Mouse (Mus musculus): ENCODE results near the gene Cxcl5. TPM values are rescaled to one million over a fixed set of nuclear protein-coding genes. Genes with fewer than 3 reads are reported as not detected.

Gene Cxcl5
- polyA plus RNA-seq, 1 experiment = 0.77 TPM

DNA sequence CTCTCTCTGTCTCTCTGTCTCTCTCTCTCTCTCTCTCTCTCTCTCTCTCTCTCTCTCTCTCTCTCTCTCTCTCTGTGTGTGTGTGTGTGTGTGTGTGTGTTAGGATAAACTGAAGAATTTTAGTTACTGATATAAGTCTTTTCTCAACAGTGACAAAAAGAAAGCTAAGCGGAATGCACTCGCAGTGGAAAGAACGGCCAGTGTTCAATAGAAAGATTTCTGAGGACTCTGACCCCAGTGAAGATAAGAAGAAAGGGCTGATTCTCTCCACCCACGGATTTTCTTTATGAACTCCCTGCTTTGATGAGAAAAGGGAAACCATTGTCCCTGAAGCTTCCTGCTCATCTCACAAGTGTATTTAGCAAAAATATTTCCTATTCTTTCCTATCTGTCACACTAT lies 1.1 kb downstream of the Cxcl5 start:
- H3K4me3 ChIP-seq (replicated peaks; ENCODE audit: extremely low read depth, low read depth, low read length) = no peak overlapping the region
- WGBS = 57% methylated on average over 4 of the region's 4 CpGs
- no peak for DNase-seq
- H3K4me1 ChIP-seq (ENCODE audit: control insufficient read depth, insufficient read depth, low read length) = peaks cover 3% of the 10 kb centered on the region; the same call in 1 of the 2 replicates
- no peak for TF ChIP-seq POLR2A (IDR thresholded peaks at IDR 0.05; ENCODE audit: borderline replicate concordance, extremely low read depth, low read depth, low read length)
- TF ChIP-seq CTCF (IDR thresholded peaks at IDR 0.05; ENCODE audit: insufficient read depth, low read length) = no peak

GRCm38 (mm10) chr5:90760844-90761243 lies 1.7 kb downstream of the Cxcl5 start:
- WGBS = 91% methylated on average over 2 of the region's 2 CpGs
- TF ChIP-seq CTCF (IDR thresholded peaks at IDR 0.05; ENCODE audit: insufficient read depth, low read length) (no peak), POLR2A (IDR thresholded peaks at IDR 0.05; ENCODE audit: borderline replicate concordance, extremely low read depth, low read depth, low read length) (no peak)
- no peak for DNase-seq
- no peak overlapping the region for H3K4me3 ChIP-seq (replicated peaks; ENCODE audit: extremely low read depth, low read depth, low read length)
- peaks cover 3% of the 10 kb centered on the region; the same call in 1 of the 2 replicates for H3K4me1 ChIP-seq (ENCODE audit: control insufficient read depth, insufficient read depth, low read length)

- no peak for DNase-seq
These were observed 2.7 kb downstream of the Cxcl5 start for GRCm38 (mm10) chr5:90761834-90762233.

GRCm38 (mm10) chr5:90763912-90764665 lies 4.9 kb downstream of the Cxcl5 start:
- TF ChIP-seq POLR2A (IDR thresholded peaks at IDR 0.05; ENCODE audit: borderline replicate concordance, extremely low read depth, low read depth, low read length) = no peak
- no peak for TF ChIP-seq CTCF (IDR thresholded peaks at IDR 0.05; ENCODE audit: insufficient read depth, low read length)
- Histone ChIP-seq H3K4me3 (replicated peaks; ENCODE audit: extremely low read depth, low read depth, low read length) (no peak overlapping the region), H3K4me1 (ENCODE audit: control insufficient read depth, insufficient read depth, low read length) (peaks cover under 1% of the 10 kb centered on the region; the same call in 1 of the 2 replicates)
- 71% methylated on average over 12 of the region's 12 CpGs for WGBS
- DNase-seq = no peak

More at GRCm38 (mm10) chr5:90761834-90762233, 2.7 kb downstream of the Cxcl5 start:
- 83% methylated on average over 3 of the region's 3 CpGs for WGBS
- Histone ChIP-seq H3K4me3 (replicated peaks; ENCODE audit: extremely low read depth, low read depth, low read length) (no peak overlapping the region), H3K4me1 (ENCODE audit: control insufficient read depth, insufficient read depth, low read length) (peaks cover 3% of the 10 kb centered on the region; the same call in 1 of the 2 replicates)
- no peak for TF ChIP-seq CTCF (IDR thresholded peaks at IDR 0.05; ENCODE audit: insufficient read depth, low read length)
- TF ChIP-seq POLR2A (IDR thresholded peaks at IDR 0.05; ENCODE audit: borderline replicate concordance, extremely low read depth, low read depth, low read length) = no peak

- no peak for DNase-seq
- Histone ChIP-seq H3K4me1 (ENCODE audit: control insufficient read depth, insufficient read depth, low read length) (no peaks in the 10 kb centered on the region), H3K4me3 (replicated peaks; ENCODE audit: extremely low read depth, low read depth, low read length) (no peak overlapping the region)
- WGBS = 46% methylated on average over 8 of the region's 8 CpGs
- TF ChIP-seq POLR2A (IDR thresholded peaks at IDR 0.05; ENCODE audit: borderline replicate concordance, extremely low read depth, low read depth, low read length) (no peak), CTCF (IDR thresholded peaks at IDR 0.05; ENCODE audit: insufficient read depth, low read length) (no peak)
These were observed 6.9 kb downstream of the Cxcl5 start for GRCm38 (mm10) chr5:90765821-90766606.

DNA sequence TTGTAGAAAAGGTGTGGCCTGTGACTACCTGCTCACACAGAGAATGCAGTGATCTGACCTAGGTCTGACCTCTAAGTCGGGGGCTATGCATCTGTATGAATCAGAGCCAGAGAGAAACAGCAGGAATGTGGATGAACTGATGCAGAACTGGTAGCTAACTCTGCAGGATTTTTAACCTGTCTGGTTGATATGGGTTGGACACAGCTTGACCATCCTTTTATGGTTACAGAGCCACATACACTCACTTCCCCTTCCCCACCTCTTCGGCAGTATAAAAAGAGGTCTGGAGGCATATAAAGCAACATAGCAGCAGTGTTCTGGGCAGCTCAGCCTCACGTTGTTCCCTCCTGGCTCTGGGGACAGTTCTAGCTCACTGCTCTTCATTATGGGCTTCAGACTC lies 9.1 kb downstream of the Cxcl5 start, which contains the start of gene Ppbp:
Ppbp (plus strand) TSS at position 301 of the 400 bp plus-strand sequence.
- H3K4me3 ChIP-seq (replicated peaks; ENCODE audit: extremely low read depth, low read depth, low read length) = no peak within 1 kb of the TSS
- TF ChIP-seq CTCF (IDR thresholded peaks at IDR 0.05; ENCODE audit: insufficient read depth, low read length) (no peak), POLR2A (IDR thresholded peaks at IDR 0.05; ENCODE audit: borderline replicate concordance, extremely low read depth, low read depth, low read length) (no peak)
- H3K4me1 ChIP-seq (ENCODE audit: control insufficient read depth, insufficient read depth, low read length) = 0 out of 2 replicates have a peak, but pooled peaks cover 2% of the 10 kb centered on the region
- WGBS = 58% methylated on average over 3 of the region's 3 CpGs
- no peak for DNase-seq

- 84% methylated on average over 3 of the region's 3 CpGs for WGBS
- DNase-seq = no peak
These were observed 12.2 kb downstream of the Cxcl5 start for GRCm38 (mm10) chr5:90771369-90771768.

GRCm38 (mm10) chr5:90771880-90772653 lies 12.9 kb downstream of the Cxcl5 start, which contains the start of gene Pf4:
TSS of gene Pf4 (plus strand) at chr5:90772435.
- TF ChIP-seq POLR2A (IDR thresholded peaks at IDR 0.05; ENCODE audit: borderline replicate concordance, extremely low read depth, low read depth, low read length) (no peak), CTCF (IDR thresholded peaks at IDR 0.05; ENCODE audit: insufficient read depth, low read length) (no peak)
- WGBS = 35% methylated on average over 16 of the region's 16 CpGs
- no peak for DNase-seq
- H3K4me1 ChIP-seq (ENCODE audit: control insufficient read depth, insufficient read depth, low read length) = 0 out of 2 replicates have a peak, but pooled peaks cover 2% of the 10 kb centered on the region
- H3K4me3 ChIP-seq (replicated peaks; ENCODE audit: extremely low read depth, low read depth, low read length) = no peak within 1 kb of the TSS

More at GRCm38 (mm10) chr5:90771369-90771768, 12.2 kb downstream of the Cxcl5 start:
- no peak for TF ChIP-seq POLR2A (IDR thresholded peaks at IDR 0.05; ENCODE audit: borderline replicate concordance, extremely low read depth, low read depth, low read length)
- no peak for TF ChIP-seq CTCF (IDR thresholded peaks at IDR 0.05; ENCODE audit: insufficient read depth, low read length)
- 0 out of 2 replicates have a peak, but pooled peaks cover 2% of the 10 kb centered on the region for H3K4me1 ChIP-seq (ENCODE audit: control insufficient read depth, insufficient read depth, low read length)
- no peak overlapping the region for H3K4me3 ChIP-seq (replicated peaks; ENCODE audit: extremely low read depth, low read depth, low read length)

DNA sequence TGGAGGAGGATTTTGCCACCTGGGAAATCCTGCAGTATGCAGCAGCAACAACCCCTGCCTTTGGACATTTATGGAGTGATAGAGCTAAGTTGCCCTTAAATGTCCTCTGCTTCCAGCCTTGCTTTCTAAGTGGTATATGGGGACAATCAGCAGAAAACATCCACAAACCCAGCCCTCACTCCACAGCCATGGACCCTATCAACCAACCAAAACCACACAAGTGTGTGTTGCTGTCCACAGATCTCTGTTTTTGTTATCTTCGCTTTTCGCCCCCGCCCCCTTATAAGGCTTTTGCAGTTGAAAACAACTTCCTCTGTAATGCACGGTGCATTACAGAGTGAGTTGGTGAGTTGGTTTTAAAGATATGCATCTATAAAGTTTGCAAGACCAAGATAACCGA lies 16.4 kb downstream of the Cxcl5 start:
- no peak for DNase-seq
- Histone ChIP-seq H3K4me3 (replicated peaks; ENCODE audit: extremely low read depth, low read depth, low read length) (no peak overlapping the region), H3K4me1 (ENCODE audit: control insufficient read depth, insufficient read depth, low read length) (0 out of 2 replicates have a peak, but pooled peaks cover 2% of the 10 kb centered on the region)
- WGBS = 78% methylated on average over 5 of the region's 5 CpGs
- TF ChIP-seq CTCF (IDR thresholded peaks at IDR 0.05; ENCODE audit: insufficient read depth, low read length) = no peak
- TF ChIP-seq POLR2A (IDR thresholded peaks at IDR 0.05; ENCODE audit: borderline replicate concordance, extremely low read depth, low read depth, low read length) = no peak

All from lung, adult 2 months (tissue).